Mouse (Mus musculus): Measurements from ENCODE around the gene Sos2. TPM values are rescaled to one million over a fixed set of nuclear protein-coding genes. Genes with fewer than 3 reads are reported as not detected.

Gene Sos2
- polyA plus RNA-seq, 1 experiment from 2014 or later, result 3.3 TPM

GRCm38 (mm10) chr12:69538362-69538950 is 143.2 kb downstream of the Sos2 start:
- Histone ChIP-seq H3K27me3 (ENCODE audit: control insufficient read depth, insufficient read depth, low read depth, low read length) (no peaks in the 10 kb centered on the region), H3K9me3 (replicated peaks; ENCODE audit: control insufficient read depth, low read length) (no peaks in the 10 kb centered on the region), H3K9ac (ENCODE audit: low read depth, low read length) (peak overlapping the region; percentile 38), H3K4me2 (ENCODE audit: low read depth, low read length) (peak overlapping the region; percentile 54), H3K4me1 (ENCODE audit: control insufficient read depth, low read depth, low read length) (peaks cover 24% of the 10 kb centered on the region), H3K27ac (ENCODE audit: low read length) (peak overlapping the region; percentile 84), H3K4me3 (ENCODE audit: low read depth, low read length) (peak overlapping the region; percentile 13; the same call in 1 of the 2 replicates), H3K36me3 (ENCODE audit: control insufficient read depth, insufficient read depth) (no peaks in the 10 kb centered on the region)
- 21% methylated on average over 4 of the region's 4 CpGs for WGBS (ENCODE audit: insufficient replicate concordance)
- ATAC-seq (ENCODE audit: low read depth), result no peak

GRCm38 (mm10) chr12:69537675-69538361 is 143.8 kb downstream of the Sos2 start:
- Histone ChIP-seq H3K4me1 (ENCODE audit: control insufficient read depth, low read depth, low read length) (peaks cover 24% of the 10 kb centered on the region), H3K4me2 (ENCODE audit: low read depth, low read length) (peak overlapping the region; percentile 54), H3K36me3 (ENCODE audit: control insufficient read depth, insufficient read depth) (no peaks in the 10 kb centered on the region), H3K4me3 (ENCODE audit: low read depth, low read length) (peak overlapping the region; percentile 13), H3K27me3 (ENCODE audit: control insufficient read depth, insufficient read depth, low read depth, low read length) (no peaks in the 10 kb centered on the region), H3K27ac (ENCODE audit: low read length) (peak overlapping the region; percentile 84), H3K9ac (ENCODE audit: low read depth, low read length) (peak overlapping the region; percentile 38), H3K9me3 (replicated peaks; ENCODE audit: control insufficient read depth, low read length) (no peaks in the 10 kb centered on the region)
- 2% methylated on average over 19 of the region's 19 CpGs for WGBS (ENCODE audit: insufficient replicate concordance)
- peak; percentile 42 for ATAC-seq (ENCODE audit: low read depth)

GRCm38 (mm10) chr12:69537243-69537674 is 144.4 kb downstream of the Sos2 start:
- WGBS (ENCODE audit: insufficient replicate concordance), result 13% methylated on average over 10 of the region's 10 CpGs
- Histone ChIP-seq H3K27me3 (ENCODE audit: control insufficient read depth, insufficient read depth, low read depth, low read length) (no peaks in the 10 kb centered on the region), H3K9ac (ENCODE audit: low read depth, low read length) (peak overlapping the region; percentile 38; the same call in 1 of the 2 replicates), H3K4me3 (ENCODE audit: low read depth, low read length) (peak overlapping the region; percentile 13), H3K36me3 (ENCODE audit: control insufficient read depth, insufficient read depth) (no peaks in the 10 kb centered on the region), H3K9me3 (replicated peaks; ENCODE audit: control insufficient read depth, low read length) (no peaks in the 10 kb centered on the region), H3K4me2 (ENCODE audit: low read depth, low read length) (peak overlapping the region; percentile 54), H3K27ac (ENCODE audit: low read length) (peak overlapping the region; percentile 84), H3K4me1 (ENCODE audit: control insufficient read depth, low read depth, low read length) (peaks cover 24% of the 10 kb centered on the region)
- ATAC-seq (ENCODE audit: low read depth), result peak; percentile 68

DNA sequence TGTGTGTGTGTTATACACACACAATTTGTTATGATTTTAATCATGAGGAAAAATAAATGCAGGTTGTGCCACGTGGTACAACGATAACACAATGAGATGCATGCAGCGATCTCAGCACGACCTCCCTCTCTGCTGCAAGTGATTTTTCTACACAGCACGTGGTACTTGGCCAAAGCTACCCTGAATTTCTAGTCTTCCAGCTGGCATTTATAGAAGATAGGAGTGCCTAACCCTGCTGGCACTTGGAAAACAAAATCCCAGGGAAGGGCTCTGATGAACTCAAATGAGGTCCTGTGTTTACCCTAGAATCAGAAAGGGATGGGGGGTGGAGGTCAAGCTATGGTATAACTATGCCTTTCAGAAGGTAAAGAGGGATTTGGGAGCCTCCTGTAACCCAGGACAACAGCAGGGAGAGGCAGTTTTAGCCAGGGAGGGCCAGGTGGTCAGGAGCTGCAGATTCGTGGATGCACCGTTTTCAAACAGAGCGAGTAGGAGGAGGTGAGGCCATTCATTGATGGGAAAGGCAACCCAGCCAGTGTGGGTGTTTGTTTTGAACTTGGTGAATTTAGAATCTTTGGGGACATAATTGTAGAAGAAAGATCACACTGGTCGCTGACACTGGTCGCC is 144.9 kb downstream of the Sos2 start:
- Histone ChIP-seq H3K4me1 (ENCODE audit: control insufficient read depth, low read depth, low read length) (peaks cover 19% of the 10 kb centered on the region), H3K9me3 (replicated peaks; ENCODE audit: control insufficient read depth, low read length) (no peaks in the 10 kb centered on the region), H3K27me3 (ENCODE audit: control insufficient read depth, insufficient read depth, low read depth, low read length) (no peaks in the 10 kb centered on the region), H3K36me3 (ENCODE audit: control insufficient read depth, insufficient read depth) (no peaks in the 10 kb centered on the region), H3K4me2 (ENCODE audit: low read depth, low read length) (peak overlapping the region; percentile 54), H3K9ac (ENCODE audit: low read depth, low read length) (no peak overlapping the region), H3K4me3 (ENCODE audit: low read depth, low read length) (no peak overlapping the region), H3K27ac (ENCODE audit: low read length) (peak overlapping the region; percentile 84)
- ATAC-seq (ENCODE audit: low read depth), result no peak
- 58% methylated on average over 10 of the region's 10 CpGs for WGBS (ENCODE audit: insufficient replicate concordance)

Small RNA genes lying within 50 kb of the gene (microRNA-seq; reads per million reads assigned to microRNA genes)
- not detected for gene Gm23018

Other genes with a start within 250 kb of the Sos2 start
- 9.1 and 9.7 TPM in 2 replicates for gene Vcpkmt, start 98.8 kb downstream of the Sos2 start, polyA plus RNA-seq (2015; fragmentation: Nextera tagmentation; extraction: Ambion mirVana)
- 11.6 and 12.2 TPM in 2 replicates for gene L2hgdh, start 43.0 kb upstream of the Sos2 start, polyA plus RNA-seq (2015; fragmentation: Nextera tagmentation; extraction: Ambion mirVana)
- gene Atp5s, start 43.1 kb upstream of the Sos2 start, polyA plus RNA-seq (2015; fragmentation: Nextera tagmentation; extraction: Ambion mirVana), result 16.7 and 18.4 TPM in 2 replicates
- 1.7 TPM in 2 replicates for gene Cdkl1, start 109.4 kb upstream of the Sos2 start, polyA plus RNA-seq (2015; fragmentation: Nextera tagmentation; extraction: Ambion mirVana)
- gene Atl1, start 210.8 kb upstream of the Sos2 start, polyA plus RNA-seq (2015; fragmentation: Nextera tagmentation; extraction: Ambion mirVana), result 1.4 TPM in 2 replicates
- 23.8 and 24.6 TPM in 2 replicates for gene Map4k5, start 211.3 kb upstream of the Sos2 start, polyA plus RNA-seq (2015; fragmentation: Nextera tagmentation; extraction: Ambion mirVana)